Mouse (Mus musculus): Measurements from ENCODE around the gene Tnp2.

- TF ChIP-seq CTCF (IDR thresholded peaks at IDR 0.05; ENCODE audit: low read depth) = no peak
- no peak for TF ChIP-seq EP300 (IDR thresholded peaks at IDR 0.05; ENCODE audit: low read depth)
These were observed 14.9 kb downstream of the Tnp2 start for GRCm38 (mm10) chr16:10773543-10773942.

Measured in liver, embryonic 14.5 days (tissue).